Mouse (Mus musculus) cerebral cortex, adult 2 months (tissue): Measurements from ENCODE around the gene Gpc1.

Experiments
- WGBS: fragments of 180-500 bp; shearing (Covaris S2); methylation state at CpG from one replicate; pipeline ENCODE4 v1.1.7; 2018; 5-methylcytosine and 5-hydroxymethylcytosine counted together

Gene Gpc1

GRCm38 (mm10) chr1:92831188-92832001 is at the start of gene Gpc1:
Gene Gpc1 (plus strand): TSS chr1:92831645.
- WGBS = under 1% methylated on average over 73 of the region's 99 CpGs

- WGBS = 50% methylated on average over 4 of the region's 4 CpGs
These were observed 49.6 kb upstream of the Gpc1 start for GRCm38 (mm10) chr1:92781862-92782261.

DNA sequence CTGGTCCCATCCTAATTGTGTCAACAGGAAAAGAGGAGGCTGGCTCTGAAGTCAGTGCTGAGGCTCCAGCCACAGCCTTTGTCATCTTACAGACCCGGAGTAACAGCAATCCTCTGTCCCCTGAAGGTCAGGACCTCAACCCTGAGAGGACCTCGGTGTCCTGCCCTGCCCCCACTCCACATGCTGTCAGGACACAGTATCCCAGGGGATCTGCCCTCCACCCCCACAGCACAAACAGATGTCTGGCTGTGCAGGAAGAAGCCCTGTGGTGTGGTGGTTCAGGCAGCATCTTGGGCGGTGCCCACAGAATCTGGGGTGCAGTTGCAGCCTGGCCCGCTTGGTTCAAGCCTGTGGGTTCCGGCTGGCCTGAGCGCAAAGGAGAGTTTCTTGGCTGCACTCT is 48.9 kb upstream of the Gpc1 start:
- 69% methylated on average over 6 of the region's 6 CpGs for WGBS

- WGBS = 64% methylated on average over 8 of the region's 8 CpGs
These were observed 44.2 kb upstream of the Gpc1 start for GRCm38 (mm10) chr1:92787221-92787620.

DNA sequence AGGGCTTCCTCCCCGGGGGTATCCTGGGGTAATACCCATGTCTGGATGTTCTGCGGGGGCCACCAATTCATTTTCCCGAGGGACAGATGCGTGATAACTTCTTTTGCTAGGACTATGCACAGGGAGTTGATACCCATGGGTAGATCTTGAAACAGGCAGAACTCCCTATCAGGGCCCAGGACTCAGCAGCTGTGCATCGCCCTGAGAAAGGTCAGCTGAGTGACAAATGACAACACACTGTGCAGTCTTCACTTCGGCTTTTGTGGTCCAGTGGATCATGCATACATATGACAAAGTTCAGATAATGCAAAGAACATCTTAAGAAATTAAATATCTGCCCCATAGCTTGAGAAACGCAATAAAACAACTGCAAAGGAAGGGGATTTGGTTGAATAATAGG is 43.4 kb upstream of the Gpc1 start:
- 94% methylated on average over 7 of the region's 7 CpGs for WGBS

GRCm38 (mm10) chr1:92790628-92791027 is 40.8 kb upstream of the Gpc1 start:
- 40% methylated on average over 7 of the region's 7 CpGs for WGBS

- 27% methylated on average over 10 of the region's 10 CpGs for WGBS
These were observed 40.2 kb upstream of the Gpc1 start for GRCm38 (mm10) chr1:92791070-92791831.

DNA sequence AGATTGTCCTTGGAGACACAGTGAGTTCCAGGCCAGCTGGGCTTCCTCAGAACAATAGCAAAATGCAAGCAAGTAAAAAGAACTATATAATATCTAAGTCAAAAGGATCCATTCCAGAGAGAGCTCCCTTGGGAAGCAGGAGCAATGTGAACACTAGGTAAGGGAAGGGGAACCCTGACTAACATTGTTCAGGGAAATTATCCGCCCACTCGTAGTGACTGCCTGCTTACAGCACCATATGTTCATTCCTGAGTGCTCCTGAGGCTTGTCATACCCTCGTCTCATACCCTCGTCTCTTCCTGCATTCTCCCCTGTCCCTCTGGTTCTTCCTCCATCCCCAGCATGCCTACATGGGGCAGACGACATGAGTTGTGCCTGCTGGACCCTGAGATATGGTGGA is 37.7 kb upstream of the Gpc1 start:
- 54% methylated on average over 5 of the region's 5 CpGs for WGBS

GRCm38 (mm10) chr1:92798425-92798824 is 33.0 kb upstream of the Gpc1 start:
- 67% methylated on average over 2 of the region's 2 CpGs for WGBS

GRCm38 (mm10) chr1:92799653-92800052 is 31.8 kb upstream of the Gpc1 start:
- WGBS = 44% methylated on average over 5 of the region's 5 CpGs

DNA sequence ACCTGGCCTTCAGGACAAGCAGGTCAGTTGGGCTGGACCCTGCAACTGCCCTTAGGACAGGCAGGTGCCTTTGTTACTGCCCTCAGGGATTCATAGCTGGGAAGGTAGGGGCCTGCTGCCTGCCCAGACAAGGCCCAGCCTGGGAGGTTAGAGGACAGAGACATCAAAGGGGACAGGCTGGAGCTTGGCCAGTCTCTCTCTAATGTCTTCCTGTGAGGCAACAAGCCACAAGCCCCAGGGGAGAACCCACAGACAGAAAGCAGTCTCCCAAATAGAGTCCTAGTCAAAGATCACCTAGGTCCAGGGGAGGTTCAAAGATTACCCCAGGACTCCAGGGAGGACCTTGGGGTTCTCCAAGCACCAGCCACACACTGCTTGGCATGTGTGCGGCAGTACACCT is 29.1 kb upstream of the Gpc1 start:
- 90% methylated on average over 1 of the region's 1 CpGs for WGBS

DNA sequence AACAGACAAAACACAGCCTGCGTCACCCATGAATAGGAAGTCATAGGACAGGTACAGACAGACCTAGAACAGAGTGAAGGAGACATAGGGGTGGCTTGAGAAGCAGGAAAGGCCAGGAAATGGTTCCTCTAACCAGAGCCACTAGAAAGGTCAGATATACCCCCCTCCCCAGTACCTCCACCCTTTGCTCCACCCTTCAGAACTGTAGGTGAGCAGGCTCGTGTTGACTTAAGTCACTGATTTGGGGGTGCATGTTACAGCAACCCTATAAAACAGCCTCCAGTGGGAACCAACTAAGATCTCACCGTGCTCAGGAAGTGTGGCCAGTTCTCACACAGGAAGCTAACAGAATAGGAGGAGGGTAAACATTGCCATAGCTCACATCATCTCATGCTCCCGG is 28.1 kb upstream of the Gpc1 start:
- WGBS = 91% methylated on average over 4 of the region's 4 CpGs

GRCm38 (mm10) chr1:92805181-92805580 is 26.3 kb upstream of the Gpc1 start:
- WGBS = 80% methylated on average over 5 of the region's 5 CpGs

DNA sequence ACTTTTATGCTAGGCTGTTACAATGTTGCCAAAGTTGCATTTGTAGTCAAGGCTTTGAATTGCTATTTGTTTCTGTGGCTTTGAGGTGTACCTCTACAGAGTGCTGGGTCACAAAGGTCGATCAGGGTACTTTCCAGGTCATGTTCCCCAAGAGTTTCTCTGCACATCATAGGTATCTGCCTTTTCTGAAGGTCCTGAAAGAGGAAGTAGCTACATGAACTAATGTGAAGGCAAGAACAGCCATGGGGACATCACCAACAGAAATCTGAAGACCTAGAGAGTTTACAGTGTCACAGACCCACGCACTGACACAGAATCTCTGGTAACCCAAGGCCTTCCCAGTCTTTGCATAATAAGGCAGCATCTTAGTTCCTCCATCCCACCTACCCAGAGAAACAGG is 25.6 kb upstream of the Gpc1 start:
- WGBS = 79% methylated on average over 2 of the region's 2 CpGs

DNA sequence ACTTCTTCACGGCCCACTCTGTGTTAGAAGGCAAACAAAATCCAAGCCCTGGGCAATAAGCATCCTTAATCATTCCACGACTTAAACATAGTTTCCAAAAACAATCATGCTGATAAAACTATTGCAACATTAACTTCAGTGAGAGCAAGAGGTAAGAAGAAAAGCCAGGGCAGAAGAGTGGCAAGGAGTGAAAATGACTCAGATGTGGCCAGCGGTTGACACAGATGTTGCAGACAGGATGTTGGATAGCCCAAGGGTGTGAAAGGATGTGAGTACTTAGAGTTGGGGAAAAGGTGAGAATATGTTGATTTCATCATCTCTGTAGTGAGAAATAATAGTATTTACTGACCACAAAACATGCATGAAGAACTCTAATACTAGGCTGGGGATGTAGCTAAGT is 24.7 kb upstream of the Gpc1 start:
- WGBS = 88% methylated on average over 3 of the region's 3 CpGs

- WGBS = 83% methylated on average over 4 of the region's 4 CpGs
These were observed 21.8 kb upstream of the Gpc1 start for GRCm38 (mm10) chr1:92809621-92810020.

DNA sequence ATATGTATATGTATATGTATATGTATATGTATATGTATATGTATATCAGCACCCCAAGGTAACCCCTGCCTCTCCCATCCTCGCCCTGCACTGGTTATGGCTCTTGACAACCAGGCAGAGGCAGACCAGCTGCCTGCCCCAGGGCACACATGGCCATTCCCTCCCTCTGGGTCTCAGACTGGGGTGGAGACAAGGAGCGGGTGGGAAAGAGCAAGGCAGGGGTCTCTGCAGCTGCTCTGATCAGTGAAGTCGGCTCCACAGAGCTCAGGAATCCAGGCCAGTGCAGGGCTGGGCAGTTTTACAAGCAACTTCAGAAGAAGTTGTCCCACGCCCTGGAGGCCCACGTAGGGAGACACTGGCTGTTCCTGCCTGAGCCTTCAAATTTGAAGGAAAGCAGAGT is 17.1 kb upstream of the Gpc1 start:
- WGBS = 81% methylated on average over 5 of the region's 5 CpGs

GRCm38 (mm10) chr1:92815100-92815499 is 16.3 kb upstream of the Gpc1 start:
- 74% methylated on average over 9 of the region's 9 CpGs for WGBS

- 84% methylated on average over 5 of the region's 5 CpGs for WGBS
These were observed 15.6 kb upstream of the Gpc1 start for GRCm38 (mm10) chr1:92815756-92816294.

DNA sequence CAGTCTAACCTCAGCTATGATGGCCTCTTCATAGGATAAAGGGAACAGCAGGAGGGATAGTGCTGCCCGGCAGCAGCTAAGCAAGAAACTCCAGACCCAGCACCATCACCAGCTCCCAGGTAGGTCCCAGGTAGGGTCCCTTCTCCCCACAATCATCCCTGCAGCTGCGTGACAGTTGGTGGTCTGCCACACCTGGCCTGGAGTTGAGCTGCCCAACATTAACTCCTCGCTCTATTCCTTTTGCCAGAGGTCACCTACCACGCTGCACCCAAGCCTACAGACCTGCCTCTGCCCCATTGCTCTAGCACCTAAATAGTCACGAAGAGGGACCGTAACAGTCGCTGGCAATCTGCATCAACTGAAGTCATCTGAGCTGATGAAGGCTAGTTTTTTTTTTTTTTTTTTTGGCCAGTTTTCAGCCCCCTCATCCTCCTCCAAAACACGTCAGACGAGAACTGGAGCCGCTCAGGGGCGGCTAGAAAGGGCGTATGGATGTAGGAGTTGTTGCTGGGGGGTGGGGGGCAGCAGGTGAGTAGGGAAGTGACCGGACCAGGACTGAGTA is 738 bp upstream of the Gpc1 start:
- 7% methylated on average over 13 of the region's 13 CpGs for WGBS

DNA sequence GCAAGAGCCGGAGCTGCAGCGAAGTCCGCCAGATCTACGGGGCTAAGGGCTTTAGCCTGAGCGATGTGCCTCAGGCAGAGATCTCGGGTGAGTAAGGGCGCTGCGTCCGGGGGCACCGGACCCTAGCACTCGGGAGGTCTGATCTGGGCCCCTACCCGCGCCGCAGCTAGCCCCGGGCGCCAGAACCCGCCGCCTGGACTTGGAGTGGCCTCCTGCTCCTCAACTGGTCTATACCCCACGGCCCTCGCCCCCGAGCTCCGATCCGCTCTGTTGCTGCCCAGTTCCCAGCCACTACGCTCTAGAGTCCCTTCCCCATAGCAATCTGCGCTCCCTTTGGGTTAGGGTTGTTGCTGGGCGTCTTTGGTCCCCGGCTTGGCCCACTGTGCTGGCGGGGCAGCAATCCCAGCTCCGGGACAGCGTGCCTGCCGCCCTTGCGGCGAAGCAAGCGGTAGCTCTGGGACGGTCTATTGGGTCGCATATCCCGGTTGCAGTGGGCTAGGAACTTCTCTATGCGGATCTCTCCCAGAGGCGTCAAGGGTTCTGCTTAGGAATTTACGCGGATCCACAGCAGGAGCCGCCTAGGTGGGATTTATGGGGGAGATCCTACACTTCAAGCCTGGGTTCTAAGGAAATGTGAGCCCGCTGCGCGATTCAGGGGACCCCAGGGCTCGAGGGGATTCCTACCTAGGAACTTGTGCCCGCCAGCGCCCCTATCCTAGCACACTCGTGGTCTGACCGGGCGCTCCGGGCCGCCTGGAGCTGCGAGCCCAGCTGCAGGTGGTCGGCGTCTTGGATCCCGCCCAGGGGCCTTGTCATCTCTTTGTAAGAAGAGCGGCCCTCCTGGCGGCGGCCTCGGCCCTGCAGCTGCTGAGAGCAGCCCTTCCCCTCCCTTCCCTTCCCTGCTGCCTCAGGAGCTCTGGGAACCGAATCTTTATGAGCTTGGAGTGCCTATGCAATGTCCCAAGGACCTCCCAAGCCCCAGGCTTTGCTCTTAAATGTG is 866 bp downstream of the Gpc1 start:
- WGBS = 2% methylated on average over 62 of the region's 62 CpGs
